Mouse (Mus musculus): ENCODE results near the gene Igfbp6.

- TF ChIP-seq CTCF (IDR thresholded peaks at IDR 0.05; ENCODE audit: extremely low read depth, insufficient read depth, insufficient read length, insufficient replicate concordance) (no peak), POLR2A (IDR thresholded peaks at IDR 0.05; ENCODE audit: low read depth, low read length) (no peak; the same call in 1 of the 2 replicates)
Observed at GRCm38 (mm10) chr15:102103947-102104555, 40.1 kb upstream of the Igfbp6 start.
